Mouse (Mus musculus) ES-Bruce4 (cell line): ENCODE data around the gene Slc44a1.

Experiments used
- CTCF ChIP-seq: IDR thresholded peaks from one replicate; pipeline ENCODE4 v1.8.1; 2011; ENCODE audit warnings: low read depth, low read length
- POLR2A ChIP-seq: IDR thresholded peaks from one replicate; pipeline ENCODE4 v1.8.1; 2011; ENCODE audit warnings: low read length; ENCODE audit not compliant: insufficient read depth

DNA sequence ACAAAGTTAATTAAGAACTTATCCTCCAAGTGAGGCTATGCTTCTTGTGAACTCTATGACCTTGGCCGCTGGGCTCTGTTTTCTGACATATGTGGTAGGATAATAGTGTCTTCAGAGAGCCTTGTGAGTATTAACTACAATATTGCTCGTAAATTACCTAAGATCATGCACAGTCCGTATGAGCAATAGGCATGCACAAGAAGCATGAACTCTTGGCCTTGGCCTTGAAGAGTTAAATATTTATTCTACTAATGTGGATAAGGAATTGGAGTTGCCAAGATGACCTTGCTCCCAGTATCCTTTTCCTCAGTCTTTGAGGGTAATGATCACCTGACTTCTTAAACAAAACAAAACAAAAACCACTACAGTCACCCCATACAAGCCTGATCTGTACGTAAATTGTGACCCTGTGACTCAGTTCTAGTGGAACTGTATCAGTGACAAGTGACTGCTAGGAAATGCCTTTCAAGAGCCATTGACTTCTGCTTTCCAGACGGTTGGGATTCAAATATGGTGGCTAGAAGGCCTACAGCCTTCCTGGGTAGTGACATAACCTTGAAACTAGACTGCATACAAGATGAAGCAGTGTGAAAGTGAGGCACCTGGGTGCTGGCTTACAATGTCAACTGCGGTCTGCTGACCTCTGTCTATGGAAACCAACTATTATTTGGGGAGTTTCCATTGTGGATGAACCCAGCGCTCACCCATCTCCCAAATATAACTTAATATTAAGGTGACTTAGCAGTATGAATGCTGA, 150.7 kb downstream of the Slc44a1 start:
- TF ChIP-seq CTCF (no peak), POLR2A (no peak)
